Mouse (Mus musculus): ENCODE data around the gene Stk10. TPM values are rescaled to one million over a fixed set of nuclear protein-coding genes. Genes with fewer than 3 reads are reported as not detected.

The Stk10 gene
- polyA plus RNA-seq, 1 experiment from 2014 or later = 0.67 TPM

- H3K4me2 ChIP-seq = no peak overlapping the region
- no peak overlapping the region for H3K9ac ChIP-seq (ENCODE audit: low read length)
- H3K36me3 ChIP-seq (ENCODE audit: control insufficient read depth, insufficient read depth, low read length) = no peaks in the 10 kb centered on the region
- H3K4me1 ChIP-seq (ENCODE audit: control insufficient read depth, insufficient read depth, low read length) = peaks cover 3% of the 10 kb centered on the region; the same call in 1 of the 2 replicates
- H3K9me3 ChIP-seq (ENCODE audit: control insufficient read depth, low read length) = no peaks in the 10 kb centered on the region
- no peak for ATAC-seq (ENCODE audit: low FRiP score)
- 72% methylated on average over 10 of the region's 10 CpGs for WGBS
- no peak overlapping the region for H3K4me3 ChIP-seq (ENCODE audit: low read depth, low read length)
- no peak for DNase-seq (ENCODE audit: low spot score, missing footprints)
- no peak overlapping the region for H3K27ac ChIP-seq (ENCODE audit: low read depth, low read length)
- no peaks in the 10 kb centered on the region for H3K27me3 ChIP-seq (ENCODE audit: control insufficient read depth, insufficient read depth, low read length)
Measured at GRCm38 (mm10) chr11:32561465-32562355, 28.6 kb downstream of the Stk10 start.

- Histone ChIP-seq H3K4me1 (ENCODE audit: control insufficient read depth, insufficient read depth, low read length) (peaks cover 3% of the 10 kb centered on the region; the same call in 1 of the 2 replicates), H3K4me2 (no peak overlapping the region), H3K27ac (ENCODE audit: low read depth, low read length) (no peak overlapping the region), H3K9ac (ENCODE audit: low read length) (no peak overlapping the region), H3K36me3 (ENCODE audit: control insufficient read depth, insufficient read depth, low read length) (no peaks in the 10 kb centered on the region), H3K9me3 (ENCODE audit: control insufficient read depth, low read length) (no peaks in the 10 kb centered on the region), H3K4me3 (ENCODE audit: low read depth, low read length) (no peak overlapping the region), H3K27me3 (ENCODE audit: control insufficient read depth, insufficient read depth, low read length) (no peaks in the 10 kb centered on the region)
- ATAC-seq (ENCODE audit: low FRiP score) = no peak
- 73% methylated on average over 5 of the region's 5 CpGs for WGBS
- no peak for DNase-seq (ENCODE audit: low spot score, missing footprints)
Measured at GRCm38 (mm10) chr11:32562706-32563105, 29.6 kb downstream of the Stk10 start.

GRCm38 (mm10) chr11:32563660-32564059 is 30.6 kb downstream of the Stk10 start:
- ATAC-seq (ENCODE audit: low FRiP score) = no peak
- H3K27ac ChIP-seq (ENCODE audit: low read depth, low read length) = no peak overlapping the region

GRCm38 (mm10) chr11:32564629-32565028 is 31.5 kb downstream of the Stk10 start:
- no peaks in the 10 kb centered on the region for H3K36me3 ChIP-seq (ENCODE audit: control insufficient read depth, insufficient read depth, low read length)
- 74% methylated on average over 4 of the region's 4 CpGs for WGBS
- no peak for ATAC-seq (ENCODE audit: low FRiP score)

More at GRCm38 (mm10) chr11:32563660-32564059, 30.6 kb downstream of the Stk10 start:
- Histone ChIP-seq H3K4me1 (ENCODE audit: control insufficient read depth, insufficient read depth, low read length) (peaks cover 3% of the 10 kb centered on the region; the same call in 1 of the 2 replicates), H3K4me3 (ENCODE audit: low read depth, low read length) (no peak overlapping the region), H3K27me3 (ENCODE audit: control insufficient read depth, insufficient read depth, low read length) (no peaks in the 10 kb centered on the region), H3K36me3 (ENCODE audit: control insufficient read depth, insufficient read depth, low read length) (no peaks in the 10 kb centered on the region), H3K4me2 (no peak overlapping the region), H3K9me3 (ENCODE audit: control insufficient read depth, low read length) (no peaks in the 10 kb centered on the region), H3K9ac (ENCODE audit: low read length) (no peak overlapping the region)
- DNase-seq (ENCODE audit: low spot score, missing footprints) = no peak
- WGBS = 26% methylated on average over 3 of the region's 3 CpGs

GRCm38 (mm10) chr11:32565088-32565487 is 32.0 kb downstream of the Stk10 start:
- Histone ChIP-seq H3K4me3 (ENCODE audit: low read depth, low read length) (no peak overlapping the region), H3K4me2 (no peak overlapping the region), H3K36me3 (ENCODE audit: control insufficient read depth, insufficient read depth, low read length) (no peaks in the 10 kb centered on the region), H3K27me3 (ENCODE audit: control insufficient read depth, insufficient read depth, low read length) (no peaks in the 10 kb centered on the region), H3K9me3 (ENCODE audit: control insufficient read depth, low read length) (no peaks in the 10 kb centered on the region), H3K4me1 (ENCODE audit: control insufficient read depth, insufficient read depth, low read length) (peaks cover 3% of the 10 kb centered on the region; the same call in 1 of the 2 replicates), H3K9ac (ENCODE audit: low read length) (no peak overlapping the region), H3K27ac (ENCODE audit: low read depth, low read length) (no peak overlapping the region)
- DNase-seq (ENCODE audit: low spot score, missing footprints) (no peak), ATAC-seq (ENCODE audit: low FRiP score) (no peak)
- WGBS = 69% methylated on average over 8 of the region's 8 CpGs

More at GRCm38 (mm10) chr11:32564629-32565028, 31.5 kb downstream of the Stk10 start:
- Histone ChIP-seq H3K9me3 (ENCODE audit: control insufficient read depth, low read length) (no peaks in the 10 kb centered on the region), H3K4me1 (ENCODE audit: control insufficient read depth, insufficient read depth, low read length) (peaks cover 3% of the 10 kb centered on the region; the same call in 1 of the 2 replicates), H3K27ac (ENCODE audit: low read depth, low read length) (no peak overlapping the region), H3K27me3 (ENCODE audit: control insufficient read depth, insufficient read depth, low read length) (no peaks in the 10 kb centered on the region), H3K4me2 (no peak overlapping the region), H3K4me3 (ENCODE audit: low read depth, low read length) (no peak overlapping the region), H3K9ac (ENCODE audit: low read length) (no peak overlapping the region)
- no peak for DNase-seq (ENCODE audit: low spot score, missing footprints)

GRCm38 (mm10) chr11:32566184-32566583 is 33.1 kb downstream of the Stk10 start:
- Histone ChIP-seq H3K36me3 (ENCODE audit: control insufficient read depth, insufficient read depth, low read length) (no peaks in the 10 kb centered on the region), H3K9ac (ENCODE audit: low read length) (no peak overlapping the region), H3K9me3 (ENCODE audit: control insufficient read depth, low read length) (no peaks in the 10 kb centered on the region), H3K27ac (ENCODE audit: low read depth, low read length) (no peak overlapping the region), H3K4me3 (ENCODE audit: low read depth, low read length) (no peak overlapping the region), H3K4me1 (ENCODE audit: control insufficient read depth, insufficient read depth, low read length) (peaks cover 3% of the 10 kb centered on the region; the same call in 1 of the 2 replicates), H3K4me2 (no peak overlapping the region), H3K27me3 (ENCODE audit: control insufficient read depth, insufficient read depth, low read length) (no peaks in the 10 kb centered on the region)
- 91% methylated on average over 6 of the region's 6 CpGs for WGBS
- no peak for ATAC-seq (ENCODE audit: low FRiP score)
- no peak for DNase-seq (ENCODE audit: low spot score, missing footprints)

- Histone ChIP-seq H3K9me3 (ENCODE audit: control insufficient read depth, low read length) (no peaks in the 10 kb centered on the region), H3K4me3 (ENCODE audit: low read depth, low read length) (no peak overlapping the region), H3K4me1 (ENCODE audit: control insufficient read depth, insufficient read depth, low read length) (no peaks in the 10 kb centered on the region), H3K27me3 (ENCODE audit: control insufficient read depth, insufficient read depth, low read length) (no peaks in the 10 kb centered on the region), H3K4me2 (no peak overlapping the region), H3K27ac (ENCODE audit: low read depth, low read length) (no peak overlapping the region), H3K9ac (ENCODE audit: low read length) (no peak overlapping the region), H3K36me3 (ENCODE audit: control insufficient read depth, insufficient read depth, low read length) (no peaks in the 10 kb centered on the region)
- DNase-seq (ENCODE audit: low spot score, missing footprints) = no peak
- WGBS = 86% methylated on average over 10 of the region's 10 CpGs
- no peak for ATAC-seq (ENCODE audit: low FRiP score)
Measured at GRCm38 (mm10) chr11:32567000-32567855, 34.1 kb downstream of the Stk10 start.

- H3K27me3 ChIP-seq (ENCODE audit: control insufficient read depth, insufficient read depth, low read length) = no peaks in the 10 kb centered on the region
- DNase-seq (ENCODE audit: low spot score, missing footprints) (no peak), ATAC-seq (ENCODE audit: low FRiP score) (no peak)
- no peak overlapping the region for H3K9ac ChIP-seq (ENCODE audit: low read length)
- no peaks in the 10 kb centered on the region for H3K4me1 ChIP-seq (ENCODE audit: control insufficient read depth, insufficient read depth, low read length)
- H3K36me3 ChIP-seq (ENCODE audit: control insufficient read depth, insufficient read depth, low read length) = no peaks in the 10 kb centered on the region
- no peak overlapping the region for H3K27ac ChIP-seq (ENCODE audit: low read depth, low read length)
- no peak overlapping the region for H3K4me2 ChIP-seq
- no peak overlapping the region for H3K4me3 ChIP-seq (ENCODE audit: low read depth, low read length)
- H3K9me3 ChIP-seq (ENCODE audit: control insufficient read depth, low read length) = no peaks in the 10 kb centered on the region
- WGBS = 90% methylated on average over 7 of the region's 7 CpGs
Measured at GRCm38 (mm10) chr11:32568060-32568459, 35.0 kb downstream of the Stk10 start.

All from midbrain, embryonic 11.5 days (tissue).